Mouse (Mus musculus) olfactory bulb, adult 2 months (tissue): ENCODE results near the gene Anks3. TPM values are rescaled to one million over a fixed set of nuclear protein-coding genes. Genes with fewer than 3 reads are reported as not detected.

ENCODE experiments used
- H3K27ac ChIP-seq: fragments of 200-500 bp; 2 replicates; pipeline ENCODE4 v1.5.1; 2012; ENCODE audit warnings: low read depth, low read length; ENCODE audit not compliant: insufficient read depth
- H3K4me1 ChIP-seq: fragments of 200-500 bp; 2 replicates; pipeline ENCODE4 v1.6.1; 2012; ENCODE audit warnings: low read length; ENCODE audit not compliant: control insufficient read depth, insufficient read depth
- H3K4me3 ChIP-seq: fragments of 200-500 bp; 2 replicates; pipeline ENCODE4 v1.5.1; 2012; ENCODE audit warnings: mild to moderate bottlenecking, low read depth, low read length, moderate library complexity; ENCODE audit not compliant: insufficient read depth
- CTCF ChIP-seq: fragments of 200-500 bp; IDR thresholded peaks from 2 replicates; pipeline ENCODE4 v1.5.1; 2012; ENCODE audit warnings: low read depth, mild to moderate bottlenecking, low read length, moderate library complexity; ENCODE audit not compliant: insufficient read depth
- POLR2A ChIP-seq: fragments of 200-500 bp; IDR thresholded peaks from 2 replicates; pipeline ENCODE4 v1.6.1; 2012; ENCODE audit warnings: mild to moderate bottlenecking, low read depth, low read length, moderate library complexity; ENCODE audit not compliant: insufficient read depth
- WGBS: fragments of 180-500 bp; shearing (Covaris S2); methylation state at CpG from one replicate; pipeline ENCODE4 v1.1.7; 2018; 5-methylcytosine and 5-hydroxymethylcytosine counted together
- polyA plus RNA-seq: library from polyadenylated mRNA; stranded (reverse); fragments of >200 nt; gene quantifications from 2 replicates; pipeline ENCODE4 v1.2.4, GENCODE M21; 2012; ENCODE audit warnings: low replicate concordance; ENCODE audit not compliant: missing spikeins, insufficient read depth, insufficient read length

Anks3 gene
- polyA plus RNA-seq, 1 experiment, result not detected

DNA sequence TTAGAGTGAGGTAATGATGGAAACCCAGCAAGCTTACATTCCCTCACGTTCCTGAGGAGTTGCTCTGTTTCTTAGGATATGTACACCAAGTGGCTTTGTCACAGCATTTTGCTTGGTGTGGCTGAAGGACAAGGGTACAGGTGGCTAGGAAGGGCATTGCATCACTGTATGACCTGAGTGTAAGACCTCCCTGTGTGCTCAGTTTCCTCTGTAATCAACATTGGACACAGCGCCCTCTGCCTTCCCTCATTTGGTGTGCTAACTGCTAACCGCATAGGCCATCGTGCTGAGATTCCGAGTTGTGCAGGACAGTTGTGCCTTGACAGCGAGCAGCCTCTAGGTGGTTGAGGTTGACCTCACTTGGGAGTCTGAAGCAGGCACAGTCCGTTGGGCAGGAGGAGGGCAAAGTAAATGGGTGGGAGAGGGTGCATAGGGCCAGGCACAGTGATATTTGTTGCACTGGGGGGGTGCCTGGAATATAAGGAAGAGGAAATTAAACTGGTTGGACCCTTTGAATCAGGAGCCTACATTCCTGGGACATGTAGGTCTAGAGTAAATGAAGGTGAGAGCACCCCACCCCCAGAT, 66.8 kb downstream of the Anks3 start:
- H3K4me3 ChIP-seq, result no peak overlapping the region
- H3K27ac ChIP-seq, result no peak overlapping the region
- TF ChIP-seq POLR2A, result no peak
- TF ChIP-seq CTCF, result no peak
- WGBS, result 62% methylated on average over 7 of the region's 7 CpGs
- peaks cover 21% of the 10 kb centered on the region for H3K4me1 ChIP-seq

DNA sequence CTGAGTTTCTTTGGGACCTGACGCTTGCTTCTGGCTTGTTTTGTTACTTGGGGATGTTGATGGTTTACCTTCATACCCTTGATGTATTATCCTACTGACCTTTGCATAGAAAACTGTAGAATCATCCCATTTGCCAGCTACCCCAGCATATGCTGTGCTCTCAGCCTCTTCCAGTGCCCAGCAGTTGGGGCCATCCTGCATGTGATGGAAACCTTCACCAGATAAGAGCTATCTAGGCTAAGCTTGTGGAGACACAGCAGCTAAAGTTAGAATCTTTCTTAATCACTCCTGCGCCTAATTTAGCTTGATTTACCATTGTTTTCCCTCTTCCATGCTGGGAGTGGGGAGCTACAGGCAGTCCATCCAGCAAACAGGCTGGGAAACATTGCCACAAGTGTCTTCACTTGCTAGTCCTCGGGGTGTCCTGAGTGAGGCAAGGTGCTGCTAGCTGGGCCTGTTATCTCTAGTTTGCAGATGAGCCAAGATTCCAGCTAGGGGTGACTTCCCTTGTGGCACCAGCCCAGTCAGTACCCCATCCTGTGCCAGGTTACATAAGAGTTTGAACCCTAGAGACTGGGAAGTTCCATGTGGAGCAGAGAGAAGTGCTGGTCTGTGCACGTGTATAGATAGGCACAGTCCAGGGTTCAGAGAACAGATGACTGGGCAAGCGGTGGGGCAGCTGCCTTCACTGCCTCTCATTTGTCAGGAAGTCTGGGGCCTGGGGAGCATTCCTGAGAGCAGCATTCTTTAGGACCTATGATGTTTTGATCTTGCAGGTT, 67.6 kb downstream of the Anks3 start:
- 32% methylated on average over 5 of the region's 5 CpGs for WGBS
- Histone ChIP-seq H3K4me3 (no peak overlapping the region), H3K4me1 (peaks cover 21% of the 10 kb centered on the region), H3K27ac (0 out of 2 replicates have a peak overlapping the region, but pooled peaks have one; percentile 8)
- TF ChIP-seq POLR2A, result no peak
- no peak for TF ChIP-seq CTCF

- Histone ChIP-seq H3K4me3 (no peak overlapping the region), H3K27ac (no peak overlapping the region), H3K4me1 (peaks cover 17% of the 10 kb centered on the region)
- no peak for TF ChIP-seq CTCF
- TF ChIP-seq POLR2A, result no peak
- 80% methylated on average over 7 of the region's 7 CpGs for WGBS
These were observed 69.7 kb downstream of the Anks3 start for GRCm38 (mm10) chr16:4894201-4894908.

- Histone ChIP-seq H3K4me3 (no peak overlapping the region), H3K4me1 (peaks cover 11% of the 10 kb centered on the region), H3K27ac (no peak overlapping the region)
- TF ChIP-seq POLR2A (no peak), CTCF (no peak)
- WGBS, result 60% methylated on average over 6 of the region's 6 CpGs
These were observed 71.8 kb downstream of the Anks3 start for GRCm38 (mm10) chr16:4892171-4892570.

Other genes with a start within 250 kb of the Anks3 start
- gene Nmral1, start 244.8 kb downstream of the Anks3 start, polyA plus RNA-seq, result not detected in 2 replicates
- not detected in 2 replicates for gene Hmox2, start 237.8 kb downstream of the Anks3 start, polyA plus RNA-seq
- 128 TPM in 1 of 2 replicates, not detected in the other for gene Cdip1, start 173.9 kb downstream of the Anks3 start, polyA plus RNA-seq
- not detected in 2 replicates for gene 4930562C15Rik, start 128.8 kb downstream of the Anks3 start, polyA plus RNA-seq
- gene Ubald1, start 83.9 kb downstream of the Anks3 start, polyA plus RNA-seq, result not detected in 2 replicates
- gene Mgrn1, start 78.0 kb downstream of the Anks3 start, polyA plus RNA-seq, result 248 TPM in 1 of 2 replicates, not detected in the other
- not detected in 2 replicates for gene Nudt16l1, start 25.4 kb downstream of the Anks3 start, polyA plus RNA-seq
- gene Sept12, start 33.6 kb upstream of the Anks3 start, polyA plus RNA-seq, result not detected in 2 replicates
- gene Smim22, start 43.1 kb upstream of the Anks3 start, polyA plus RNA-seq, result not detected in 2 replicates
- not detected in 2 replicates for gene Rogdi, start 49.3 kb upstream of the Anks3 start, polyA plus RNA-seq
- gene Glyr1, start 85.7 kb upstream of the Anks3 start, polyA plus RNA-seq, result 92.9 and 140 TPM in 2 replicates
- 47.7 and 78.4 TPM in 2 replicates for gene Ubn1, start 85.9 kb upstream of the Anks3 start, polyA plus RNA-seq
- gene Ppl, start 168.2 kb upstream of the Anks3 start, polyA plus RNA-seq, result not detected in 2 replicates
- gene Sec14l5, start 182.9 kb upstream of the Anks3 start, polyA plus RNA-seq, result not detected in 2 replicates
- not detected in 2 replicates for gene Nagpa, start 239.8 kb upstream of the Anks3 start, polyA plus RNA-seq